Mouse (Mus musculus) cerebellum, adult 9-10 months (tissue): ENCODE results near the gene Thap7.

ENCODE experiments used
- DNase-seq: peaks from one replicate; pipeline ENCODE4 v3.0.0; 2022

Gene Thap7

DNA sequence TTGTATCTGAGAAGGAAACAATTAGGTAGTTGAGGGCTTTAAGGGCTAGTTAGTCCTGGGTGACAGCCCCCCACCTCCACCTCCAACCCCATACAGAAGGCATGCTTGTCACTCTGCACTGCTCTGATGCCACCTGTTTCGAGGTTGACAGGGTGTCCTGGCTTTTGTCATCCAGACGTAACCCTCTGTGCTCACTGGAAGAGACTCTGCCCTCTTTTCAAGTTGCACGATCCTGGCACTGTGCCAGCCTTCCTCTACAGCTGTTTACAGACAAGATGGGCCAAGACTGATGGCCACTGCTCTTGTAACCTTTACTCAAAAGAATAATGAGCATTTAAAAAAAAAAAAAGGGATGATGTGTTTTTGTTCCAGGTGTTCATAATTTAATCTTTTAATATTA lies 44.4 kb downstream of the Thap7 start:
- no peak for DNase-seq

GRCm38 (mm10) chr16:17481465-17481864 lies 49.5 kb downstream of the Thap7 start:
- no peak for DNase-seq

- DNase-seq: no peak
Measured at GRCm38 (mm10) chr16:17478331-17478943, 52.5 kb downstream of the Thap7 start.
